Mouse (Mus musculus): ENCODE measurements around the gene Gxylt1. TPM values are rescaled to one million over a fixed set of nuclear protein-coding genes. Genes with fewer than 3 reads are reported as not detected.

Gxylt1 gene
- polyA plus RNA-seq, 1 experiment from 2014 or later = 7.0 TPM

GRCm38 (mm10) chr15:93273788-93274678 lies 946 bp downstream of the Gxylt1 start:
- H3K36me3 ChIP-seq = peaks cover 3% of the 10 kb centered on the region; the same call in 1 of the 2 replicates
- peak overlapping the region; percentile 74 for H3K4me3 ChIP-seq
- peak overlapping the region; percentile 79 for H3K4me2 ChIP-seq
- no peaks in the 10 kb centered on the region for H3K9me3 ChIP-seq
- 39% methylated on average over 19 of the region's 19 CpGs for WGBS
- ATAC-seq (ENCODE audit: low read depth) = no peak
- H3K9ac ChIP-seq = peak overlapping the region; percentile 87
- H3K27ac ChIP-seq (replicated peaks) = peak overlapping the region; percentile 92
- H3K4me1 ChIP-seq (replicated peaks) = peaks cover 49% of the 10 kb centered on the region
- no peaks in the 10 kb centered on the region for H3K27me3 ChIP-seq

- Histone ChIP-seq H3K36me3 (no peaks in the 10 kb centered on the region), H3K4me1 (replicated peaks) (peaks cover 49% of the 10 kb centered on the region), H3K9me3 (no peaks in the 10 kb centered on the region), H3K9ac (no peak overlapping the region), H3K4me2 (peak overlapping the region; percentile 79; the same call in 1 of the 2 replicates), H3K27me3 (no peaks in the 10 kb centered on the region), H3K4me3 (no peak overlapping the region), H3K27ac (replicated peaks) (no peak overlapping the region)
- ATAC-seq (ENCODE audit: low read depth) = no peak
- WGBS = 88% methylated on average over 9 of the region's 9 CpGs
Measured at GRCm38 (mm10) chr15:93272948-93273347, 2.0 kb downstream of the Gxylt1 start.

DNA sequence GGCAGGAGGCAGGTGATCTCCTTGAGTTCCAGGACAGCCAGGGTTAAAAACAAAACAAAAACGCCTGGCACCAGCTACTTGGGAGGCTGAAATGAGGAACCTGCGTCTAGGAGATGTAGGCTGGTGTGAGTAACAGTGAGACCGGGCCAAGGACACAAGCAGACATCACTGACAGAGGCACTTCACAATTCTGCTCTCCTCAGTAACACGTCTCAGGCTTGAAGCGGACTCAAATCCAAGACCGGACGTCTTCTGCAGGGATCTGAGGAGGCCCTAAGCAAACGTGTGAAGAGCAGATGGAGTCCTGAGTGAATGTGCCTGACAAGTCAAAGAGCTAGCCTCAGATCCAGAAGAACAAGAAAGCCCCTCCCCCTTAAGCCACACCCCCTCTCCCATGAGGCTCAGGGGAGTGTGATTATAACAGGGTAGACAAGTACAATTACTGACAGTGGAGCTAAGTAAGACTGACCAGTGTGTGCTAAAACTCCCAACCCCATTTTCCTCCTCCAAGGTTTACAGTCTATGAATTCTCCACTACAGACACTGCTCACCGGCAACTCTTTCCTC lies 4.6 kb downstream of the Gxylt1 start:
- Histone ChIP-seq H3K4me1 (replicated peaks) (peaks cover 40% of the 10 kb centered on the region), H3K4me3 (no peak overlapping the region), H3K9ac (no peak overlapping the region), H3K36me3 (no peaks in the 10 kb centered on the region), H3K4me2 (no peak overlapping the region), H3K9me3 (no peaks in the 10 kb centered on the region), H3K27ac (replicated peaks) (no peak overlapping the region), H3K27me3 (no peaks in the 10 kb centered on the region)
- 80% methylated on average over 9 of the region's 9 CpGs for WGBS
- ATAC-seq (ENCODE audit: low read depth) = no peak

- no peak for ATAC-seq (ENCODE audit: low read depth)
- WGBS = 95% methylated on average over 7 of the region's 7 CpGs
Measured at GRCm38 (mm10) chr15:93269572-93269971, 5.4 kb downstream of the Gxylt1 start.

GRCm38 (mm10) chr15:93268001-93268400 lies 7.0 kb downstream of the Gxylt1 start:
- Histone ChIP-seq H3K27ac (replicated peaks) (no peak overlapping the region), H3K36me3 (no peaks in the 10 kb centered on the region), H3K27me3 (no peaks in the 10 kb centered on the region), H3K4me3 (no peak overlapping the region), H3K4me1 (replicated peaks) (peaks cover 25% of the 10 kb centered on the region), H3K4me2 (no peak overlapping the region), H3K9ac (no peak overlapping the region), H3K9me3 (no peaks in the 10 kb centered on the region)
- ATAC-seq (ENCODE audit: low read depth) = no peak
- WGBS = 93% methylated on average over 1 of the region's 1 CpGs

More at GRCm38 (mm10) chr15:93269572-93269971, 5.4 kb downstream of the Gxylt1 start:
- no peaks in the 10 kb centered on the region for H3K9me3 ChIP-seq
- H3K4me1 ChIP-seq (replicated peaks) = peaks cover 40% of the 10 kb centered on the region
- H3K27me3 ChIP-seq = no peaks in the 10 kb centered on the region
- no peak overlapping the region for H3K4me2 ChIP-seq
- H3K27ac ChIP-seq (replicated peaks) = no peak overlapping the region
- no peak overlapping the region for H3K9ac ChIP-seq
- H3K36me3 ChIP-seq = no peaks in the 10 kb centered on the region
- H3K4me3 ChIP-seq = no peak overlapping the region

DNA sequence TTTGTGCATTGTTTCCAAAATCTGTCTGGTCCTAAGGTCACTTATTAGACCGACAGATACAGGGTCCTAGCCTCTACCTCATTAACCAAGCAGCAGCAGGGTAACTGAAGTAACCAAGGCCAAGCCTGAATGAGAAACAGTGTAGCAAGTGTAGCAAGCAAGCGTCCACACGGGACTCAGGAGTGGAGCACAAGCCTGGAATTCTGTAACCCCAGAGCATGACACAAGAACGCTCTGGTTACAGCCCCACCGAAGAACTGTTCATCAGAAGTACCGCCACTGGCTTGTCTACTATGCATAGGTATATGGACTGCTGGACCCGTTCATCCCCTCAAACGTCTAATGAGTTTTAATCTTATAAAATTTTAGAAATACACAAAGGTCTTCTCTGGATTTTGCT lies 7.5 kb downstream of the Gxylt1 start:
- no peak overlapping the region for H3K9ac ChIP-seq
- peaks cover 19% of the 10 kb centered on the region for H3K4me1 ChIP-seq (replicated peaks)
- no peaks in the 10 kb centered on the region for H3K27me3 ChIP-seq
- H3K36me3 ChIP-seq = no peaks in the 10 kb centered on the region
- H3K4me2 ChIP-seq = no peak overlapping the region
- no peaks in the 10 kb centered on the region for H3K9me3 ChIP-seq
- no peak overlapping the region for H3K4me3 ChIP-seq
- no peak for ATAC-seq (ENCODE audit: low read depth)
- 84% methylated on average over 8 of the region's 8 CpGs for WGBS
- H3K27ac ChIP-seq (replicated peaks) = no peak overlapping the region

GRCm38 (mm10) chr15:93266361-93266760 lies 8.6 kb downstream of the Gxylt1 start:
- Histone ChIP-seq H3K27ac (replicated peaks) (no peak overlapping the region), H3K4me2 (no peak overlapping the region), H3K4me1 (replicated peaks) (peaks cover 16% of the 10 kb centered on the region), H3K9me3 (no peaks in the 10 kb centered on the region), H3K27me3 (no peaks in the 10 kb centered on the region), H3K9ac (0 out of 2 replicates have a peak overlapping the region, but pooled peaks have one; percentile 3), H3K36me3 (0 out of 2 replicates have a peak, but pooled peaks cover 2% of the 10 kb centered on the region), H3K4me3 (no peak overlapping the region)
- 75% methylated on average over 16 of the region's 16 CpGs for whole genome bisulfite sequencing
- no peak for ATAC-seq (ENCODE audit: low read depth)

- no peak for ATAC-seq (ENCODE audit: low read depth)
- H3K4me1 ChIP-seq (replicated peaks) = peaks cover 14% of the 10 kb centered on the region; the same call in 1 of the 2 replicates
- no peaks in the 10 kb centered on the region for H3K27me3 ChIP-seq
- H3K27ac ChIP-seq (replicated peaks) = no peak overlapping the region
- no peak overlapping the region for H3K4me2 ChIP-seq
- H3K9me3 ChIP-seq = no peaks in the 10 kb centered on the region
- no peak overlapping the region for H3K9ac ChIP-seq
- H3K4me3 ChIP-seq = no peak overlapping the region
- peaks cover 7% of the 10 kb centered on the region; the same call in 1 of the 2 replicates for H3K36me3 ChIP-seq
- WGBS = 54% methylated on average over 2 of the region's 2 CpGs
Measured at GRCm38 (mm10) chr15:93265728-93266127, 9.3 kb downstream of the Gxylt1 start.

DNA sequence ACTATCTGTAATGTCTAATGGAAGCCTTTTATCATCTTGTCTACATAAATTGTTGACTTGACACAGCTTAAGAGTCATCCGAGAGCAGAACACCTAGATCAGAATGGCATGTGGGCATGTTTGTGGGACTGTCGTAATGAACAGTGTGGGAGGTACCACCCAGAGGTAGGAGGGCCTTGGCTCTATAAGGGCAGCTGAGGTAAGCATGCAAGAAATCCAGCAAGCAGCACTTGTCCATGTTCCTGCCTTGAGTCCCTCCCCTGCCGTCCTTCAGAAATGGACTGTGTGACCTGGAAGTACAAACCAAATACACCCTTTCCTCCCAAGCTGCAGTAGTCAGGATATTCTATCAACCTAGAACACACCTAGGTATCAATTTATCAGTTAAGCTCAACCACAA lies 9.7 kb downstream of the Gxylt1 start:
- H3K9ac ChIP-seq = no peak overlapping the region
- H3K4me3 ChIP-seq = no peak overlapping the region
- H3K9me3 ChIP-seq = no peaks in the 10 kb centered on the region
- no peaks in the 10 kb centered on the region for H3K27me3 ChIP-seq
- H3K4me2 ChIP-seq = no peak overlapping the region
- peaks cover 7% of the 10 kb centered on the region; the same call in 1 of the 2 replicates for H3K36me3 ChIP-seq
- no peak overlapping the region for H3K27ac ChIP-seq (replicated peaks)
- ATAC-seq (ENCODE audit: low read depth) = no peak
- peaks cover 9% of the 10 kb centered on the region; the same call in 1 of the 2 replicates for H3K4me1 ChIP-seq (replicated peaks)
- 88% methylated on average over 3 of the region's 3 CpGs for WGBS

DNA sequence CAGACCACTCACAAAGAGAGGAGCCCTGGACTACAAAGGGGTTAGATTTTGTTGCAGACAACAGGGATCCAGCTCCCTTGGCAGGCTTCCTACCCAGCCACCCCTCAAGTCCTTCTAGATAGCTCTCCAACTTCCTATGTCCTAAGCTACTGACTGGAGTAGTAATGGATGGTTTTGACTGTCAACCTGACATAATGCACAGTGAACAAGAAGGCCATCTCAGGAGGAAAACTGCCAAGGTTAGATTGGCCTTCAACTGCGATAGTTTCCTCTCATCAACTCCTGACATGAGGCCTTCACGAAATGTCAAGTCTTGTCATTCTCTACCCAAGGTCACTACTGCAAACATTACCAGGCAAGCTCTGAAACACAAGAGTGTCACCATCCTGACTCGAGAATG lies 10.8 kb downstream of the Gxylt1 start:
- peaks cover 7% of the 10 kb centered on the region; the same call in 1 of the 2 replicates for H3K36me3 ChIP-seq
- no peak overlapping the region for H3K4me2 ChIP-seq
- WGBS = 92% methylated on average over 3 of the region's 3 CpGs
- H3K27ac ChIP-seq (replicated peaks) = no peak overlapping the region
- no peak overlapping the region for H3K4me3 ChIP-seq
- no peak overlapping the region for H3K9ac ChIP-seq
- no peak for ATAC-seq (ENCODE audit: low read depth)
- no peaks in the 10 kb centered on the region for H3K27me3 ChIP-seq
- H3K9me3 ChIP-seq = no peaks in the 10 kb centered on the region
- peaks cover 6% of the 10 kb centered on the region; the same call in 1 of the 2 replicates for H3K4me1 ChIP-seq (replicated peaks)

DNA sequence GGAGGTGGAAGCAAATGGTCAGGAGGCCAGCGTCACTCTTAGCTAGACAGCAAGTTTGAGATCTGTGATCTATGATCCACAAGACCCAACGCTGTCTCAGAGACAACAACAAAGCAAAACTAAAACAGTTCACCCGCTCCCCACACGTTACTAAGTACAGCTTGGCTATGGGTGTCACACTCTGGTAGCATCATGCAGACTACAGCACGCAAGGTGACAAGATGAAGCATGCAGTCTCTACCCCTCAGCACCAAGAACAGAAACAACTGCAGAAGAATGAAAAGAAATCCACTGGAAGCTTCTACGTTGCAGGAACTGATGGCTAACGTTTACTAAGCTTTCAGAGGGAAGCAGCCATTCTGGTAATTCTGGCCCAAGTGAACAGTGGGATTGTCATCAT lies 11.4 kb downstream of the Gxylt1 start:
- Histone ChIP-seq H3K4me2 (no peak overlapping the region), H3K9ac (no peak overlapping the region), H3K4me1 (replicated peaks) (peaks cover 6% of the 10 kb centered on the region; the same call in 1 of the 2 replicates), H3K4me3 (no peak overlapping the region), H3K9me3 (no peaks in the 10 kb centered on the region), H3K27me3 (no peaks in the 10 kb centered on the region), H3K36me3 (peaks cover 11% of the 10 kb centered on the region), H3K27ac (replicated peaks) (no peak overlapping the region)
- 88% methylated on average over 7 of the region's 7 CpGs for WGBS
- ATAC-seq (ENCODE audit: low read depth) = no peak

DNA sequence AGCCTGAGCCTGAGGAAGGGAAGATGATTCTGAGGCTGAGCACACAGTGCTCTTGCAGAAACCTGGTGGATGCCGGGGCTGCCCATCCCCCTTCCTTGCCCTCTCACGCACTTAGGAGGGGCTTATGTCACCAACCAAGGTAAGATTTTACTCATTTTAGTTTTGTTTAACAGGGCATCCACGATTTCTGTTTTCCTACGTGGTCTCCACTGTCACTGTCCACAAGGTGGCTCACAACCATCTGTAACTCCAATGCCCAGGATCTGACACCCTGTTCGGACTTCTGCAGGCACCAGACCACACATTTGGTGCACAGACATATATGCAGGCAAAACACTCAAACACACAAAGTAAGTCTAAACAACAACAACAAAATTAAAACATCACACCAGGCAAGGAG lies 12.2 kb downstream of the Gxylt1 start:
- Histone ChIP-seq H3K9ac (no peak overlapping the region), H3K27me3 (no peaks in the 10 kb centered on the region), H3K27ac (replicated peaks) (no peak overlapping the region), H3K36me3 (peaks cover 18% of the 10 kb centered on the region), H3K4me2 (no peak overlapping the region), H3K4me1 (replicated peaks) (peaks cover 6% of the 10 kb centered on the region; the same call in 1 of the 2 replicates), H3K9me3 (no peaks in the 10 kb centered on the region), H3K4me3 (no peak overlapping the region)
- 76% methylated on average over 5 of the region's 5 CpGs for WGBS
- ATAC-seq (ENCODE audit: low read depth) = no peak

All from neural tube, embryonic 13.5 days (tissue).